Mouse (Mus musculus) MEL (cell line): ENCODE measurements around the gene 6430548M08Rik. TPM values are rescaled to one million over a fixed set of nuclear protein-coding genes. Genes with fewer than 3 reads are reported as not detected.

ENCODE experiments used
- DNase-seq: peaks from one replicate; pipeline ENCODE4 v3.0.0; 2011; ENCODE audit warnings: low read depth, low spot score
- H3K27ac ChIP-seq: 2 replicates; pipeline ENCODE4 v1.5.1; 2012; ENCODE audit warnings: low read depth, mild to moderate bottlenecking, control low read depth, low read length, moderate library complexity; ENCODE audit not compliant: control insufficient read depth
- H3K27me3 ChIP-seq, 2 experiments: fragments of 150-350 bp in 1 of 2; sonication (generic) in 1 of 2; 2 replicates each; pipeline ENCODE4 v1.6.1; 2012; ENCODE audit warnings: low read length in 2 of 2, mild to moderate bottlenecking in 2 of 2, improper control_type of control experiment in 1 of 2, moderate library complexity in 1 of 2; ENCODE audit not compliant: insufficient read depth in 2 of 2, control insufficient read depth in 1 of 2
- H3K36me3 ChIP-seq, 2 experiments: 2 replicates each; pipeline ENCODE4 v1.6.1; 2012 to 2014; ENCODE audit warnings: low read length in 2 of 2, improper control_type of control experiment in 1 of 2, inconsistent platforms in 1 of 2, mild to moderate bottlenecking in 1 of 2; ENCODE audit not compliant: insufficient read depth in 2 of 2, control insufficient read depth in 1 of 2
- H3K4me1 ChIP-seq, 2 experiments: fragments of 150-350 bp in 1 of 2; sonication (generic) in 1 of 2; 2 replicates each; pipeline ENCODE4 v1.6.1; 2012; ENCODE audit warnings: low read length in 2 of 2, improper control_type of control experiment in 1 of 2, mild to moderate bottlenecking in 1 of 2; ENCODE audit not compliant: insufficient read depth in 2 of 2, control insufficient read depth in 1 of 2
- H3K4me3 ChIP-seq, 2 experiments: fragments of 150-350 bp in 1 of 2; sonication (generic) in 1 of 2; 2 replicates each; pipeline ENCODE4 v1.5.1; 2012; ENCODE audit warnings: low read depth in 2 of 2, low read length in 2 of 2, mild to moderate bottlenecking in 2 of 2, moderate library complexity in 2 of 2, control low read depth in 1 of 2, improper control_type of control experiment in 1 of 2; ENCODE audit not compliant: control insufficient read depth in 1 of 2, insufficient read depth in 1 of 2
- H3K79me2 ChIP-seq: 2 replicates; pipeline ENCODE4 v1.6.1; 2012; ENCODE audit warnings: mild to moderate bottlenecking, low read length, moderate library complexity; ENCODE audit not compliant: control insufficient read depth, poor library complexity, insufficient read depth
- H3K9ac ChIP-seq: 2 replicates; pipeline ENCODE4 v1.6.1; 2012; ENCODE audit warnings: low read depth, mild to moderate bottlenecking, control low read depth, low read length, moderate library complexity; ENCODE audit not compliant: control insufficient read depth, poor library complexity, severe bottlenecking
- H3K9me3 ChIP-seq: fragments of 150-350 bp; sonication (generic); replicated peaks from 2 replicates; pipeline ENCODE4 v1.6.1; 2012; ENCODE audit warnings: mild to moderate bottlenecking, low read length, improper control_type of control experiment, moderate library complexity; ENCODE audit not compliant: insufficient read depth
- BHLHE40 ChIP-seq: IDR thresholded peaks from 2 replicates; pipeline ENCODE4 v1.6.1; 2012; ENCODE audit warnings: low read depth, mild to moderate bottlenecking, inconsistent platforms, low read length, improper control_type of control experiment, borderline replicate concordance
- CHD1 ChIP-seq: IDR thresholded peaks from 2 replicates; pipeline ENCODE4 v1.6.1; 2012; ENCODE audit warnings: low read depth, mild to moderate bottlenecking, inconsistent platforms, low read length, improper control_type of control experiment
- E2F4 ChIP-seq: IDR thresholded peaks from 2 replicates; pipeline ENCODE4 v1.6.1; 2011; ENCODE audit warnings: low read depth, low read length, improper control_type of control experiment, borderline replicate concordance
- ELF1 ChIP-seq: IDR thresholded peaks from 2 replicates; pipeline ENCODE4 v1.6.1; 2014; ENCODE audit warnings: low read depth, mild to moderate bottlenecking, inconsistent platforms, low read length, improper control_type of control experiment, moderate library complexity
- GABPA ChIP-seq: IDR thresholded peaks from 2 replicates; pipeline ENCODE4 v1.6.1; 2012; ENCODE audit warnings: low read depth, mild to moderate bottlenecking, inconsistent platforms, low read length, improper control_type of control experiment, moderate library complexity
- HCFC1 ChIP-seq: IDR thresholded peaks from 2 replicates; pipeline ENCODE4 v1.6.1; 2012; ENCODE audit warnings: low read depth, mild to moderate bottlenecking, inconsistent platforms, low read length, improper control_type of control experiment, moderate library complexity
- JUND ChIP-seq: IDR thresholded peaks from 2 replicates; pipeline ENCODE4 v1.6.1; 2011; ENCODE audit warnings: low read depth, mild to moderate bottlenecking, improper control_type of control experiment, low read length
- KAT2A ChIP-seq: conservative IDR thresholded peaks from 2 replicates; pipeline ENCODE4 v1.6.1; 2012; ENCODE audit warnings: low read depth, low read length, improper control_type of control experiment, inconsistent platforms
- MAX ChIP-seq: IDR thresholded peaks from 2 replicates; pipeline ENCODE4 v1.6.1; 2011; ENCODE audit warnings: low read length, improper control_type of control experiment
- MEF2A ChIP-seq: IDR thresholded peaks from 2 replicates; pipeline ENCODE4 v1.6.1; 2014; ENCODE audit warnings: low read depth, mild to moderate bottlenecking, inconsistent platforms, low read length, improper control_type of control experiment; ENCODE audit not compliant: poor library complexity, insufficient replicate concordance, severe bottlenecking; ENCODE audit errors: extremely low read depth
- MXI1 ChIP-seq: IDR thresholded peaks from 2 replicates; pipeline ENCODE4 v1.6.1; 2011; ENCODE audit warnings: mild to moderate bottlenecking, low read depth, low read length, improper control_type of control experiment
- MYC ChIP-seq: IDR thresholded peaks from 2 replicates; pipeline ENCODE4 v1.6.1; 2011; ENCODE audit warnings: low read depth, mild to moderate bottlenecking, low read length, improper control_type of control experiment, moderate library complexity
- NELFE ChIP-seq: IDR thresholded peaks from 2 replicates; pipeline ENCODE4 v1.6.1; 2011; ENCODE audit warnings: low read depth, low read length, improper control_type of control experiment
- NRF1 ChIP-seq: IDR thresholded peaks from 2 replicates; pipeline ENCODE4 v1.6.1; 2014; ENCODE audit warnings: low read depth, mild to moderate bottlenecking, inconsistent platforms, low read length, improper control_type of control experiment, moderate library complexity; ENCODE audit not compliant: poor library complexity, insufficient read depth, severe bottlenecking
- RAD21 ChIP-seq: IDR thresholded peaks from 2 replicates; pipeline ENCODE4 v1.6.1; 2011; ENCODE audit warnings: mild to moderate bottlenecking, low read depth, low read length, improper control_type of control experiment
- SIN3A ChIP-seq: IDR thresholded peaks from 2 replicates; pipeline ENCODE4 v1.6.1; 2012; ENCODE audit warnings: low read length, improper control_type of control experiment, inconsistent platforms
- SMC3 ChIP-seq: IDR thresholded peaks from 2 replicates; pipeline ENCODE4 v1.6.1; 2011; ENCODE audit warnings: low read depth, low read length, improper control_type of control experiment
- TAL1 ChIP-seq: IDR thresholded peaks from 2 replicates; pipeline ENCODE4 v1.6.1; 2012; ENCODE audit warnings: mild to moderate bottlenecking, inconsistent platforms, low read length, moderate library complexity, mixed read lengths
- ZC3H11A ChIP-seq: IDR thresholded peaks from 2 replicates; pipeline ENCODE4 v1.6.1; 2012; ENCODE audit warnings: low read depth, mild to moderate bottlenecking, inconsistent platforms, low read length, improper control_type of control experiment
- ZKSCAN1 ChIP-seq: IDR thresholded peaks from 2 replicates; pipeline ENCODE4 v1.6.1; 2012; ENCODE audit warnings: low read depth, mild to moderate bottlenecking, inconsistent platforms, low read length, improper control_type of control experiment, moderate library complexity
- ZMIZ1 ChIP-seq: IDR thresholded peaks from 2 replicates; pipeline ENCODE4 v1.6.1; 2012; ENCODE audit warnings: low read depth, mild to moderate bottlenecking, inconsistent platforms, low read length, improper control_type of control experiment, moderate library complexity
- ZNF384 ChIP-seq: IDR thresholded peaks from 2 replicates; pipeline ENCODE4 v1.6.1; 2012; ENCODE audit warnings: low read depth, mild to moderate bottlenecking, inconsistent platforms, low read length, improper control_type of control experiment
- polyA plus RNA-seq, 2 experiments: library from polyadenylated mRNA; stranded (reverse) in 1 of 2; unstranded in 1 of 2; fragments of >175 nt in 1 of 2; fragments of >200 nt in 1 of 2; gene quantifications; 2 replicates each; pipeline versions ENCODE4 v1.2.1 to v1.2.4; 2012; ENCODE audit warnings: low replicate concordance in 2 of 2, low read depth in 1 of 2; ENCODE audit not compliant: insufficient read length in 2 of 2, insufficient read depth in 1 of 2, missing spikeins in 1 of 2
- total RNA-seq: library from RNA; depleted of rRNA; stranded (reverse); fragments of 300-350 nt; gene quantifications from 2 replicates; pipeline ENCODE4 v1.2.3, GENCODE M21; 2012

6430548M08Rik gene
- total and polyA plus RNA-seq, 3 experiments, result 0.96 to 1.9 TPM; not detected in 1

DNA sequence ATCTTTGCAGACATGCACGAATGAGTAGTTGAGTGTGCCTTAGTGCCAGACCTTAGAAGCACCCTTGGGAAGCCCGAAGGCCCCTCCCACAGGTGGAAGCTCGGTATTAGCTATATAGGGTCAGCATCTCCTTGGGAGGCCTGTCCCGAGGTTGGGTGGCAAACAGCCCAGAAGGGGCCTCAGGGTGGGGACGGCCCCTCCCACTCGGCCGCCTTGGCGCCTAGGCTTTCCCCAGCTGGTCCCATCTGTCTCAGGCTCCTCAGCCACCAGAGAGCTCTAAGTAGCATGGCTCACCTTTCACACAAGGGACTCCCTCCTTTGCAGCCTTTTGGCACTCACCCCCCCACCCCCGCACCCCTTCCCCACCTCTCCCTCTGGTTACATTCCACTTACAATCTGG, 70.4 kb downstream of the 6430548M08Rik start:
- Histone ChIP-seq H3K36me3 (no peaks in the 10 kb centered on the region), H3K4me1 (no peaks in the 10 kb centered on the region), H3K9ac (no peak overlapping the region), H3K27ac (no peak overlapping the region), H3K4me3 (no peak overlapping the region), H3K27me3 (no peaks in the 10 kb centered on the region), H3K79me2 (no peaks in the 10 kb centered on the region), H3K9me3 (no peaks in the 10 kb centered on the region)
- no peak for DNase-seq
- TF ChIP-seq E2F4 (no peak), KAT2A (no peak), MXI1 (no peak), NRF1 (no peak), TAL1 (no peak), MYC (no peak), MEF2A (no peak), NELFE (no peak), HCFC1 (no peak), BHLHE40 (no peak), RAD21 (no peak), ZMIZ1 (no peak), ZNF384 (no peak), SMC3 (no peak), ZC3H11A (no peak), ZKSCAN1 (no peak), GABPA (no peak), SIN3A (no peak), JUND (no peak)

DNA sequence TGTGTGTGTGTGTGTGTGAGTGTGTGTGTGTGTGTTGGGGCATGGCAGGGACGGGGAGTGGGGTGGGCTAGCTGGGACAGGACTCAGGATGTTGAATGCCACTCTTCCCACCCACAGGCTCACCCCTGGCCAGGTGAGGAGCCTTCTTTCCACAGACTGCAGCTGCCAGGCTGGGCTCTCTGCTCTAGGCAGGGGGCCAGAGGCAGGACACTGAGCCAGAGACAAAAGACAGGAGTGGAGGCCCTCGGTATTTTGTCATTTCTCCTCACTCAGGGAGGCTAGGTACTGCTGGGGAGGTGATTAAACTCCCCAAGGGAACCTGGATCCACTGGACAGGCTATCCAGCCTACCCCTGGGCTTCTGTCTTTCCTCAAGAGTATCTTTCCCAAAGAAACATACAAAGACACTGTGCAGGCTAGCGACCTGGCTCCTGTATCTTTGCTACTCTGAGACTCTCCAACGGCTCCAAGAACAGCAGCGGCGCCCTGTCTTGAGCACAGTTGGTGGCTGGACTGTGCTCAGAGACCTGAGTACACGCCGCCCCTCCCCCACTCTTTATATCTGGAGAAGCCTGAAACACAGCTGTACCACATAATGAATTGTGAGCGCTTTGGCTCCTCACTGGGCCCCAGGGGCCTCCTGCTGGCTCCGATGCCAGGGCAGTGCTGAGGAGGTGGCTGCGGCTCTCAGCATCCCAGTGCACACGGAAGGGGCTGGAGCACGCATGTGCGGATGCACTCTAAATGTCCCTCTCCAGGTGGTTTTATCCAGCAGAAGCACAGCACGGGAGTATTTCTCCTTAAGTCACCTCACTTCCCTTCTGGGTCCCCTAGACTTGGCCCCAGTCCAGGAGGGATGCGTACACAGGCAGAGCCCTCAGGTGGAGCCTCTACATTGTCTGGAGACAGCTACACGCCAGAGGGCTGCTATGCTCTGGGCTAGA, 71.2 kb downstream of the 6430548M08Rik start:
- no peaks in the 10 kb centered on the region for H3K79me2 ChIP-seq
- H3K36me3 ChIP-seq, result no peaks in the 10 kb centered on the region
- no peak overlapping the region for H3K4me3 ChIP-seq
- no peaks in the 10 kb centered on the region for H3K4me1 ChIP-seq
- H3K27me3 ChIP-seq, result no peaks in the 10 kb centered on the region
- H3K27ac ChIP-seq, result no peak overlapping the region
- no peak overlapping the region for H3K9ac ChIP-seq
- no peaks in the 10 kb centered on the region for H3K9me3 ChIP-seq
- DNase-seq, result no peak
- TF ChIP-seq BHLHE40 (no peak), CHD1 (no peak), MAX (no peak), ELF1 (no peak)
